Mouse (Mus musculus) lung, postnatal 25 days (tissue): Measurements from ENCODE around the gene Dctd.
A peak's percentile ranks its signal among the peaks of the same experiment; 100 is the strongest.
"Not testable (repeated sequence)": the region's sequence is repeated elsewhere in the genome, so short reads cannot be mapped to it uniquely, and the experiment has no call there.

ENCODE experiments used
- DNase-seq: peaks from one replicate; pipeline ENCODE4 v3.0.0; 2022; ENCODE audit warnings: low spot score

Dctd gene

GRCm38 (mm10) chr8:48145766-48146165, 46.9 kb downstream of the Dctd start:
- no peak for DNase-seq

- no peak for DNase-seq
Measured at GRCm38 (mm10) chr8:48146449-48146848, 47.6 kb downstream of the Dctd start.

- DNase-seq = peak; percentile 0
Measured at GRCm38 (mm10) chr8:48152062-48152738, 53.3 kb downstream of the Dctd start.

- DNase-seq = peak; percentile 32
Measured at GRCm38 (mm10) chr8:48153360-48154121, 54.6 kb downstream of the Dctd start.

- no peak for DNase-seq
Measured at GRCm38 (mm10) chr8:48157718-48158117, 58.8 kb downstream of the Dctd start.

- no peak for DNase-seq
Measured at GRCm38 (mm10) chr8:48158560-48159217, 59.8 kb downstream of the Dctd start.

GRCm38 (mm10) chr8:48177406-48177805, 78.5 kb downstream of the Dctd start:
- no peak for DNase-seq

GRCm38 (mm10) chr8:48177876-48178275, 79.0 kb downstream of the Dctd start:
- DNase-seq = no peak

GRCm38 (mm10) chr8:48178993-48179392, 80.1 kb downstream of the Dctd start:
- no peak for DNase-seq

GRCm38 (mm10) chr8:48180146-48180545, 81.3 kb downstream of the Dctd start:
- DNase-seq = not testable (repeated sequence)

- no peak for DNase-seq
Measured at GRCm38 (mm10) chr8:48181000-48181399, 82.1 kb downstream of the Dctd start.

- DNase-seq = no peak
Measured at GRCm38 (mm10) chr8:48183758-48184157, 84.9 kb downstream of the Dctd start.

- DNase-seq = no peak
Measured at GRCm38 (mm10) chr8:48188586-48188985, 89.7 kb downstream of the Dctd start.

- DNase-seq = no peak
Measured at GRCm38 (mm10) chr8:48195971-48196370, 97.1 kb downstream of the Dctd start.

- DNase-seq = no peak
Measured at GRCm38 (mm10) chr8:48199171-48199570, 100.3 kb downstream of the Dctd start.

- DNase-seq = no peak
Measured at GRCm38 (mm10) chr8:48202632-48203031, 103.7 kb downstream of the Dctd start.
